Mouse (Mus musculus): ENCODE results near the gene Gm2696.
"Not testable (repeated sequence)": the region's sequence is repeated elsewhere in the genome, so short reads cannot be mapped to it uniquely, and the experiment has no call there.

DNA sequence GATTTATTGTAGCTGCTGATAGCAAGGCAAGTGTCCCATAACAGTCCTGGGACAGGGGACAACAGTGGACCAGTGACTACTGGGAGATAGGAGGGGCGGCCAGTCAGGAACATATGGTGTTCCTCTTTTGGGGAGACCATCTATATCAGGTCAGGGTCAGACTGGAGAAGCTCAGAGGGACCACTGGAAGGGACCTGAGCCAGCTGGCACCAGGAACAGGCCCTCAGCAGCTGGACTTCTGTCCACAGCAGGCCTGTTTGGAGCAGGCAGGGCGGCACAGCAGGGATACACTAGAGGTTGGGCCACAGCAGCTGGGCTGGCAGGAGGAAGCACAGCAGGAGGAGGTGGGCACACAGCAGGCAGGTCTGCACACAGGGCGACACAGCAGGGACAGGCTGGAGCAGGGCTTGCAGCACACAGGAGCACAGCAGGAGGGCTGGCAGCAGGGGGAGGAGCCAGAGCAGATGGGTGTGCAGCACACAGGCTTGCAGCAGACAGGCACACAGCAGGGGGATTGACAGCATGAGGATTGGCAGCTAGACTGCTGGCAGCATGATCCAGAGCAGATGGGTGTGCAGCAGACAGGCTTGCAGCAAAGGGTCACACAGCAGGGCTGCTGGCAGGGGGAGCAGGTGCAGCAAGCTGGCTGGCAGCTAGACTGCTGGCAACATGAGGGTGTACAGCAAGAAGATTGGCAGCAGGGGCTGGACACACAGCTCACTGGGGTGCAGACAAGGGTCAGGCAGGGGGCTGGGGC is 16.1 kb upstream of the Gm2696 start:
- not testable (repeated sequence) for TF ChIP-seq CTCF (IDR thresholded peaks at IDR 0.05; ENCODE audit: low read depth, low read length); GATA2 (IDR thresholded peaks at IDR 0.05; ENCODE audit: borderline replicate concordance, low read depth, low read length); GATA1 (IDR thresholded peaks at IDR 0.05; ENCODE audit: borderline replicate concordance, low read length); POLR2AphosphoS5 (IDR thresholded peaks at IDR 0.05; ENCODE audit: insufficient replicate concordance, low read depth, low read length); TAL1 (conservative IDR thresholded peaks at IDR 0.05; ENCODE audit: low read depth, low read length)

Data from G1E (cell line).